Mouse (Mus musculus) monocyte, adult 59 days (primary cell): ENCODE measurements around the gene A630010A05Rik. TPM values are rescaled to one million over a fixed set of nuclear protein-coding genes. Genes with fewer than 3 reads are reported as not detected.

Experiments
- total RNA-seq, 2 experiments: library from RNA; stranded (reverse); gene quantifications; one replicate each; pipeline ENCODE4 v1.2.4; 2023

A630010A05Rik gene
- not detected for total RNA-seq

DNA sequence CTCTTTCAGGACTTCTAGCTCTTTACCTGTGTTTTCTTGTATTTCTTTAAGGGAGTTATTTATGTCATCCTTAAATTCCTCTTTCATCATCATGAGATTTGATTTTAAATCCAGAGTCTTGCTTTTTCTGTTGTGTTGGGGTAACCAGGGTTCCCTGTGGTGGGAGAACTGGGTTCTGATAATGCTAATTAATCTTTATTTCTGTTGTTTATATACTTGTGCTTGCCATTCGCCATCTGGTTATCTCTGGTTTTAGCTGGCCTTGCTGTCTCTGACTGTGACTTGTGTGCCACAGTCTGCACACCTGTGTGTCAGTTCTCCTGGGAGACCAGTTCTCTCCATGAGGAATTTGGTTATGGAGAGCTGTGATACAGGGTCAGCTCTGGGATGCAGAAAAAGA, at the start of gene A630010A05Rik:
Gene A630010A05Rik, plus strand, starts transcription at position 301 of the 400 bp plus-strand sequence.

Other genes starting within 250 kb of the A630010A05Rik start
- gene Fopnl, start 244.9 kb upstream of the A630010A05Rik start, total RNA-seq = 10 to 100 TPM; 17.6 to 20.3 TPM
- gene Abcc1, start 200.8 kb upstream of the A630010A05Rik start, total RNA-seq = 10 to 100 TPM; 60.6 to 62.5 TPM